Mouse (Mus musculus) heart, postnatal 14 days (tissue): ENCODE measurements at regions not wholly inside any gene's neighbourhood (a gene's known extent, or its start where the extent isn't known, plus 50 kb on each side); places are given as distances from the start of the nearest gene placed in this dataset.

ENCODE experiments used
- DNase-seq, 2 experiments: peaks; one replicate each; pipeline ENCODE4 v3.0.0; 2021 to 2022
- intact Hi-C: fragments of 180-260 bp; cut with DNase I; formaldehyde crosslinking; loops from one replicate; pipeline ENCODE4 v1.15.1; 2025

DNA sequence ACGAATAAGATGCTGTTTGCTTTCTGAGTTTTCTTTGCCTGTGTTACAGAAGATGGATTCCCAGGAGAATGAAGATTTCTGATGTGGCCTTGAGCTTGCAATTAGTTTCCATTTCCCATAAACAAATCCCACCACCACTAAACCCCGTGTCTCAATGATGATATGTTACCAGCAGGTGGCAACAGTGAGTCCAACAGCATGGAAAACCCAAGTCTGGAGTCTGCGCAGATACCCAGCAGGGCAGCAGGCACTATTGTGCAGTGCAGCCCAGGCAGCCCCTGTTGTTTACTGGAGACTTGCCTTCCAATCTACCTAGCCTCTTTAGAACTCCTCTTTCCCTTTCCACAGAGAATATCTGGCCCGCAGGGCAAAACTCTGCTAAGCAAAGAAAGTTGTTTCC lies 62.7 kb downstream of the Bmp2 start:
- peak in 1 of 2 experiments; percentile 23 for DNase-seq
- intact Hi-C loops, result loop anchor here (5.0 kb wide), 1 partner anchor 868 kb away; no protein-coding TSS in a partner anchor

DNA sequence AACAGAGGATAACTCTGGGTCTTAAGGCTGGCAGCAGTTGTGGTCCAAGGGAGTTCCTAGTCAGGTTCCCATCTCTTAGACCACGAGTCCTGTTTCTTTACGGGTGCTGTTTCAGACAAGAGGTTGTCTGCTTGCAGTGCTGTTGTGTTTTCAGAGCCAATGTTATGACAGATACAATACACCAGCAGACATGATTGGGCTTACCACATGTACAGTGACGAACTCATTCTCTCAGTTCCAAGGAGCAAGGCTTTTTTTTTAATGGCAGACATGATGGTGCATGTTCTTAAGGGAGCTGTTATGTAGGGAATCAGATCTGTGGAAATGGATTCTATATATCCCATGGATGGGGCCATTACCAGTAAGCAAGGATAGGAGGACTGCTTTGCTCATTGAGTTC lies 63.3 kb downstream of the Bmp2 start:
- DNase-seq, result no peak
- intact Hi-C loops, result no loop called here

DNA sequence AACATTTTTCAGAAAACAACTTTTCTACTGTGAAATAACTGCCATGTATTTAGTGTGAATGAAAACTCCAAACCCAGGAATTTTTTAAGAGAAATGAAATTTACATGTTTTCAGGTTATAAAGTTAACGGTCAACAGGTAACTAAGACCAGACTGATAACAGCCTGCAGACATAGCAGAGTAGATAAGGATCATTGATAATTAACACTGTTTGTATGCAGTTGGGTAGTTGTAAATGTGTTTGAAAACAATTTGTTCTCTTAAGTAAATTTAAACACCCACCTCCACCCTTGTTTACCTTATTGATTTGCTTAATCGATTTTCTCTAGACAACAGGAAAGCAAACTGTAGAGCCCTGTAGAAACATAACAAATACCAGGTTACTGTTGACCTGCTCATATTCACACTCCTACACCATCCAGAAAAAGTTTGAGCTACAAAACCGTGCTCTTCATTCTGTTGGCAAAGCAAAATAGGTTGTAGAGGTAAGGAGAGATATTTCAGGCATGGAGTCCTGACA lies 65.4 kb downstream of the Bmp2 start:
- DNase-seq, result no peak
- intact Hi-C loops, result no loop called here

DNA sequence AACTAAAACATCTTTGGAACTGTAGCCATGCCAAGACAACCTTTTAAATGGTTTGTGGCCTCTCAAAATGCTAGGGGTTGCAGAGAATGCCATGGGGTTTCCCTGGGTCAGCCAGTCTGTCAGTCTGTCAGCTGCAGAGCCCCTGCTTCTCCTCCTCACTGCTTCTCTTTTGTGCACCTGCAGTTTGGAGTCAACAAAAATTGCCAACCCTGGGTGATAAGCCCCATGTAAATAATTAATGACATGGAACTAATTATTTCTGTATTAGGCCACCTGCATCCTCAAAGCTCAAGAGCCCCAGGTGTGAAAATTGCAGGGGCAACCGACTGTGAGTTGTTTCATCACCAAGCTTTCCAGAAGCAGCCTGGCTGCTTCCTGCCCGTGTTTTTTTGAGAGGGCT lies 70.6 kb downstream of the Bmp2 start:
- DNase-seq, result no peak
- intact Hi-C loops, result no loop called here

DNA sequence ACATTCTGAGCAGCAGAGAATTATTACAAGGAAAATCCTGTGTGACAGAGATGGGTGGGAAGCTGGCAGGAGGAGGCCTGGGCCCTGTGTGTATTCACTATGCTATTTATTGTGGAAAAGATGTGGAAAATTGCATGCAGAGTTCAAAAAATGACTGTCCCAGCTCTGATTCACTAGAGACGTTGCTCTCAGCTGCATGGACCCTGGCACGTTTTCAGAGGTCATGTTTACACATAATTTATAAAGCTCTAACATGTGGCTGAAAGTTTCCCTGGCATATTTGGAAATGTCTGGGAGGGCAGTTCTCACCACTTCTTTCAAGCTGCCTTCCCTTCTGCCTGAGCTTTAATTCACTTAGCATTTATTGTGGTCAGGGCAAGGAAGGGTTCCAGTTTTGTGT lies 73.6 kb downstream of the Bmp2 start:
- intact Hi-C loops, result no loop called here

DNA sequence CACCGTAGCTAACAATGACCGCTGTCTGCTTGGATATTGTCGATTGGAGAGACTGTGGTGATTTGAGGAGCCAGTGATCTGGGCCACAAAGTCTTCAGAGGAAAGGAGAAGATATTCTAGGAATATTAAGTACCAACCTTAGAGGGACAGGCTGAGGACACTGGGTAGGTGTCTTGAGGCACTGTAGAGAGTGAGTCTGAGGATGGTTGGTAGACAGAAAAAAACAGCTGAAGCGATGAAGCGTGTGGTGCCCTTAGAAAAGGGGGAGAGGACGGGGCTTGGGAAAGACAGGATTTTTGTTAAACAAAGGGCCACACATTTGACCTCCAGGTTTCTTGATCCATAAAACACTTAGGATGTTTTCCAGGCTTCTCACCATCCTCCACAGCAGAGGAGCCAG lies 76.9 kb downstream of the Bmp2 start:
- intact Hi-C loops, result no loop called here
- no peak for DNase-seq

More for the DNA sequence above, 73.6 kb downstream of the Bmp2 start:
- DNase-seq, result no peak

DNA sequence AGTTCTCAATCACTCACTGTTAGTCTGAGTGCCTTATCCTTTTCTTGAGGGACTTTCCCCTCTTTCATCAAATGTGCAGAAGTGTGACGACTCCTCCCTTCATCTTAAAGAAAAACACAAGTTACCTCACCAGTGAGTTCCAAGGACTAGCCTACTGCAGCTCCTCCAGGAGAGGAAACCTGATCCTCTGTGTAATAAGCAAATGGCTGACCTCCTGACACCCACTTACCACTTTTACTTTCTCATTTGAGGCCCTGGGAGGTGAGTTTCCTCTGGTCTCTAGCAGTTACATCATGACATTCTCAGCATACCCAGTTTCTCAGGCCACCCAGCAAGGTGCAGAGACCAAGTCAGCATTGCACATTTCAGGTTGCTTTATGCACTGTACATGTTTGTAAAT lies 83.5 kb downstream of the Bmp2 start:
- DNase-seq, result no peak
- intact Hi-C loops, result no loop called here

DNA sequence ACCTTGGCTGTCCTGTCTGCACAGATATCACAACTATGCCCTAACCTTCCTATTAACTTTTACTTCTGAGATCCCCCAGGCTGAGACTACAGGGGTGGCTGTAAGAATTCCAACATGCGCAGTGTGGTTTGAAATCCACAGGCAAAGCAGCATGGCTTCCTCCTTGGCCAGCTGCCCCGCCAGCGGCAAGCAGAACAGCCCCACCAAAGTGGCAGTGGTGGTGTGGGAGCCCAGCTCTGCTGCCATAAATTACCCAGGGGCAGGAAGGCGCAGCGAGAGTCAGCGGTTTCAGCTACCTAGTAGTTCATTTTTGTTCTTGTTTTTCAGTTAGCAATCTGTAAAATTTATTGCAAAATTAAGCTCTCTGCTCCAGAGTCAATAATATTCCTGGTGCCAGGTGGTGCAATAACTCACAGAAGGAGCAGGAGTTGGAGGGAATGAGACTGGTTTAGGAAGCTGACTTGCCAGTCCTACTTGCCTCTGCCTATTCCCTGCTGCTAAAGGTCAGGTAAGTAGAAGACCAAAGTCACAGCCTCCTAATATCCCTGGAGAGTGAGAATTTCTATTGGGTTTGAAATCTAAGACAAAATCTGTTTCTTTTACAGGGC lies 98.0 kb downstream of the Bmp2 start:
- intact Hi-C loops, result no loop called here
- DNase-seq, result no peak

DNA sequence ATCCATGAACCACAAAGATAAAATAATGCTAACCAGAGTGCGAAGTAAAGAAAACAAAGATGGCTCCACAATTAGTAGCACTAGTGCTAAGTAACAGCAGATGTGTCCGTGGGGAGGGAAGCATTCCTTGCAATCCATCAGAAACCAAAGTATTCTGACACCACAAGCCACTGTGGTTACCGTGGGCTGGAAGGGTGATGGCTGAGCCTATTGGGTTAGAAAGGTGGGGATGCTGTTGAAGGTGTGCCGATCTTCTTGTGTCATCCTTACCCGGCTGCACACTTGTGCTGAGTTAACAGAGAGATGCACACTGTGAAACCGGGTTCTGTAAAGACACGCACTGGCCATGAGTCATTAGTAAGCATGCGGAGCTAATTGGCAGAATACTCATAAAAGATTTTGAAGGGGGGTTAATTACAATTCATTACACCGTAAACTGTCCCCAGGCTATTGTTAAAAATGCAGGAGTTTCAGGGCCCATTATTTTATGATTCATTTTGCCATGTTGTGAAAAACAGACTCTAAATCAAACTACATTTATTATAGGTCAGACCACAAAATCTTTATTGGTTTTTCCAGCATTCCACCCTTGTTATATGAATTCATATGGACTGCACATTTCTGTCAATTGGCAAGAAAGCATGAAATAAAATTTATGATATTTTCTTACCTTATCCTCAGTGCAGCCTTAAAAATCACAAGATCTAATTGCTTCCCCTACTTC lies 114.5 kb downstream of the Bmp2 start:
- intact Hi-C loops, result no loop called here
- DNase-seq, result no peak

DNA sequence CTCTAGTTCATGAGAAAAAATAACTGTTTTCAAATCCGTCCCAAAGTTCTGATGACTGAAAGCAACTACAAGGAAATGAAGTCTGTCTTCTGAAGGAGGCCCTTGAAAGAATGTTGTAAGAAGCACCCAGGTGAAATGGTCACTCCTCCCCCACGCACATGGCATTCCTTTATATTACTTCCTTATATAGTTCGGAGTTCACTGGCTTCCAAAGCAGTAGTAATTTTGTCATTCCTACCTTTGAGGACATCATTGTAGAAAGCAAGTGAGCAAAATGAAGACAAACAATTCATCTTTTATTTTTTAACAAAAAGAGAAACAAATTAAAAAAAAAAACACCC lies 115.1 kb downstream of the Bmp2 start:
- intact Hi-C loops, result no loop called here
- DNase-seq, result no peak

DNA sequence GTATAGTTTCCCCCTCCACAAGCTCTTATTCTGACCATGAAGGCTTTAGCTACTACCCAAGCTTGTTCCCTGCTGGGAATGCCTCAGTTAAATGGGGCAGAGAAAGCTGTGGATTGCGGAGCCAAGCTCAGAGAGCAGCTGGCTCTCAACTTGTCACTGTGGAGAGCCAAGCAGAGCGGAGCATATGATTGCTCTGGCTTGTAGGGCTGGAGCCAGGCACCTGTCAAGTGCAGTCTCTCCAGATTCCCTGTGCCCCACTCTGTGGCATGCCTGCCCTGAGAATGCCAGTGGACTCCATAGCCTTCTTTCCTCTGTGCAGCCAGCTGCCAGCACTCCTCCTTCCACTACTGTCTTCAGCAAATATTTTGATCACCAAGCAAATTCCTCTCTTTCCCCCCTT lies 117.9 kb downstream of the Bmp2 start:
- DNase-seq, result peak in 1 of 2 experiments; percentile 6
- intact Hi-C loops, result no loop called here

DNA sequence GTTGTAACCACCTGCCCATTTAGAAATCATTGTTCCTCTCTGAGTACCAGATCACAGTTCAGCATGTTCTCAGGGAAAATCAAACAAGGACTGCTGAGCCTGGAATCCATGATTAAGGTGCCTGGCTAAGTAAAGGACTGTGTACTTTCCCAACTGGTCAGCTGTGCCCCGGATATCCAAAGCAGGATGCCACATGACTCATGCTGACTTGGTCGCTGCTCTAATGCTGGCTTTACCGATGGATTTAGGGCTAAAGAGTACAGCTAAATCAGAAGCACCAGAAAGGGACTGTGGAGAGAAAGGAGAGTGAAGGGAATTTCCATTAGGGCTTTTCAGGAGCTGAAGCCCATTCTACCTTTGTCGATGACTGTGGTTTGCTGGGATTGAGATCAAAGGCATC lies 119.6 kb downstream of the Bmp2 start:
- intact Hi-C loops, result no loop called here
- DNase-seq, result no peak

DNA sequence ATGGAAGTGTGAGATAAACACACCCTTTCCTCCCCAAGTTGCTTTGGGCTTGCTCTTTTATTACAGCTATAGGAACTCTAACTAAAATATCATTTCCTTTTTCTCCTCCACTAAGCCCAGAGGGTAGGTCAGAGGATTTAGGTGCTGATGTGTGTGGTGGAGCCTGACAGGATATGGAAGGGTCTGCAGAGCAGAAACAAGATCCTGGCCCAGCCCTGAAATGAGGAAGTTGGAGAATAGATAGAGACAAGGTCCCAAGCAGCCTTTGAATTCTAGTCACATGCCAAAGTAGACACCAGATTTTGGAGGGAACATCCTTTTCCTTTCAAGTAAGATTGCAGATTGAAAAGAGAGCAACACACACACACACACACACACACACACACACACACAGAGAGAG lies 132.4 kb downstream of the Bmp2 start:
- intact Hi-C loops, result no loop called here

DNA sequence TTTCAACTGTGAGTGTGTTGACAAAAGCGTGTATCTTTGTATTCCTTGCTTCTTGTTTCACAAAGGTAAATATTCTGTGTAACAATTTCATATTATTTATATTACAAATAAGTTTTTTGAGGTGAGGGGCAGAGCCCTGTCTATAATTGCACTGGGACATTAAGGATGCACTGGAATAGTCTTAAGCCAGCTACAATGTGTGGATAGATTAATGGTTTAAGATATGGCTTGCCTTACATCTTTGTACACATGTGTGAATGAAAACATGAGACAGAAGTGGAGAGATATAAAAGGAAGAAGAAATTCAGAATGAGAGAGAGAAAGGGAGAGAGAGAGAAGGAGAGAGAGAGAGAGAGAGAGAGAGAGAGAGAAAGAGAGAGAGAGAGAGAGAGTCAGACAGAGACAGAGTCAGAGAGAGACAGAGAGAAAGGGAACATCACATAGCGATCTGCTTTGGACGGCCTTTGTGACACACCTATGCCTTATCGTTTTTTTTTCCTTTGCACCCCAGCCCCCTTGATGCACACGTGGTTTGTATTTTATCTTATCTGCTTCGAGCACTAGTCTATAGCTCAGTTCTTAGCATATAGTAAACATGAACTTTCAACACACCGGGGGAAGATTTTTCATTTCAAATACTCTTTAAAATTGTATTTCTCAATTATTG lies 136.3 kb downstream of the Bmp2 start:
- intact Hi-C loops, result no loop called here
- DNase-seq, result no peak

More for the DNA sequence above, 132.4 kb downstream of the Bmp2 start:
- no peak for DNase-seq

DNA sequence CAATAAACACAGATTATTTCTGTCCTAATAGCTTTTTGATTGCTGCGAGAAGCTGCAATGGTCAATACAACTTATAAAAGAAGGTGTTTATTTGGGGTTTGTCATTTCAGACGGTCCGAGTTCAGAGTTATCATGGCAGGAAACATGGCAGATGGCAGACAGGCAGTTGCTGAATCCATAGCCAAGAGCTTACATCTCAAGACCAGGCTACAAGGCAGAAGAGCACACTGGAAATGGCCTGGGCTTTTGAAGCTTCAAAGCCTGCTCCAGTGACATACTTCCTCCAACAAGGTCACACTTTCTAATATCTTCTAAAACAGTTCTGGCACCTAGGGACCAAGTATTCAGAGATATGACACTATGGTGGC lies 136.8 kb downstream of the Bmp2 start:
- DNase-seq, result no peak
- intact Hi-C loops, result no loop called here

DNA sequence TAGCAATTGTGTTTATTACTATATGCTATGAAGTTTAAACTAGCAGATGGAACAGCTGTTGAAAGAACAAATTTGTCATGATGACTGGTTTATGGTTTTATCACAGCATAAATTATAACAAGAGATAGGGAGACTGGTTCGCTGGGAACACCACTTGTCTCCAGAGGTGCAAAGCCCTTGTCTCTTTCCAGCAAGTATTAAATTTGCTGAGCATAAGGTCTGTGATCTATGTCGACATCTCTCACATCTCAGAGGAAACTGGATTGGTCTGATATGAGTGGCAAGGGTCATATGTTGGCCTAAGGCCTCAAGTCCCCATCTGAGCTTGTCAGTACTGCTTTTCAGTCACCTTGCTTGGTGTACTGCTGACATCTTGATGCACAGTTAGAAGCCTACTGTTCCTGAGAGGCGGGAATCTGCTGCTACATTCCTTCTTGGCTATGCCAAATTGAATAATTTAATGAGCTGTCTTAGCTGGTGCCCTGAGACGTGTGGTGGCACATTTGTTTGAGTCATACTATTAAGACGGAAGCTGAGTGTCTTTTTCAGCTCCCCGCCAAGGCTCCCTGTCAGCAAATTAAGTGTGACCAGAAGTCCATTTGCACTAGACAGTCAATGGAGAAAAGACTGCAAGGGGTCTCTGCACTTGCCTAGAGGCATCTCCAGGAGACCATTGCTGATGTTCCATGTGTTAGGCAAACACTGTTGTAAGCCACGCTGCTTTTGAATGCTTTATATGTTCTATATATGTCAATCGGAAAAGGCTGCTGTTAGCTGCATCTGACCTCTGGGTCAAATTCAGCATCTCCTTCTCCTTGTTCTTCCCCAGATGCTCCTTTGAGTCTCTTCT lies 157.0 kb downstream of the Bmp2 start:
- intact Hi-C loops, result no loop called here
- DNase-seq, result no peak

DNA sequence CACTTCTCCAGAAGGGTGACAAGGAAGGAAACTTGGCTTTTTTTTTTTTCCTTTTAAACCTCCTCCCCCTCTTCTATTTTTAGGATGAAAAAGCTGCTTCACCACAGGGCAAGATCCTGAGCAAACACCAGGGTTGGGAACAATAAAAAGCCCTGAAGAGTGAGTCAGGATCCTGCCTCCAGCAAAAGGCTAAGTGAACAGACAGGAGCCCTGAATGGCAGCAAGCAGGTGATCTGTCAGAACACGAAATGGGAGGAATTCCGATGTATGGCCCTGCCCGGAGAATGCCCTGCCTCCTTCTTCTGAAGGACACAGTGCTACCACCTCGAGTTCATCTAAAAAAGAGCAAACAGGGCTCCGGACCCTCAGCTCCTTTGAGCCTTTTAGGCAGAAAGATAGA lies 164.3 kb downstream of the Bmp2 start:
- intact Hi-C loops, result no loop called here
- no peak for DNase-seq

DNA sequence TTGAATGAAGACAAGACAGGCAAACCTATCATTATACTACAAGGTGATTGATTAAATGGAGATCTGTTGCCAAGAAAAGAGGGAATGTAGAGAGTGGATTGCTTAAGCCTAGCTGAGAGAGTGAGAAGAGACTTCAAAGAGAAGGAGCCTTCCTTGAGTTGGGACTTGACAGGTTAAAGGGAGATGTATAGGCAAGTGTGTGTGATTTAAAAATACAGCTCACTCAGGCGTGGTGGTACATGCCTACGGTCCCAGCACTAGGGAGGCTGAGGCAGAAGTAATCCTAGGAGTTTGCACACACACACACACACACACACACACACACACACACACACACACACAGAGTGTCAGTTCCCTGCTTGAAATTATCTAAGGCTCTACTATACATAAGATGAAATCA lies 165.1 kb downstream of the Bmp2 start:
- intact Hi-C loops, result no loop called here
- DNase-seq, result no peak

DNA sequence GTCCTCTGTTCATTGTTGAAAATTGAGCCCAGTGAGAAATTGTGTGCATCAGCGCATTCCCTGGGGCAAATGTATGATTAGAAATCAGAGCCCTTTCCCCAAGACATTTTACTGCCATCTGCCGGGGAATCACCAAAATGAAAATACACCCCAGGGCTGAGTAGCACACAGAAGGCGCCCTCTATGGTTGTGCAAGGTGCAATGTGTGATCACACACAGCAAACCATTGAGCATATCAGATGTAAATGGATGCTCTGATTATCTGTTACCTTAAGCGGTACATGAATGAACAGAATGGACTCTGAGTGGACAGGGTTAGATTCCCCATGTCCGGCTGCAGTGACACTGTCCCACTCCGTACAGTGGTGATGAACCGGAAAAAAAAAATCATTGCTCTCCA lies 172.4 kb downstream of the Bmp2 start:
- intact Hi-C loops, result loop anchor here (2.0 kb wide), 1 partner anchor 174 kb away; no protein-coding TSS in a partner anchor
- no peak for DNase-seq

DNA sequence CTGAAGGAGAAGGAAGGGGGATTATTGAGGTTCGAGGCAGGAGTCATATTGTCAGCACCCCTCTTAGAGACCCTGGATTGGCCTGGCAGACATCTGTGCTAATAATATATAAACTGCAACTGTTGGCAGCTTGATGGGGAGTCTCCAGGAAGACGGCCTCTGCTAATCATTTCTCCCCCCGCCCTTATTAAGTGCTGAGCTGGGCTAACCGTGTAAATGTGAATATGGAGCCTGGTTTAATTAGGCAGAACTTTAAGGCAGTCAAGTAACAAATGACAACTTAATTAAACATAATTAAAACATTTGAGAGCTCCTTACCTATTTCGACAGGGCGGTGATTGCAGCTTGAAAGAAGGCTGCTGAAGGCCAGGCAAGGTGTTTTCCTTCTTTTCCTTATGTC lies 172.8 kb downstream of the Bmp2 start:
- DNase-seq, result no peak
- intact Hi-C loops, result loop anchor here (2.0 kb wide), 1 partner anchor 174 kb away; no protein-coding TSS in a partner anchor
